Mouse (Mus musculus): Measurements from ENCODE around the gene Ppm1l. TPM values are rescaled to one million over a fixed set of nuclear protein-coding genes. Genes with fewer than 3 reads are reported as not detected.

Ppm1l gene
- polyA plus RNA-seq, 1 experiment from 2014 or later, result 5.8 TPM

GRCm38 (mm10) chr3:69433580-69433979 lies 116.9 kb downstream of the Ppm1l start:
- no peak overlapping the region for H3K27ac ChIP-seq
- no peaks in the 10 kb centered on the region for H3K27me3 ChIP-seq (ENCODE audit: insufficient read depth, poor library complexity, severe bottlenecking)
- no peak for DNase-seq (ENCODE audit: low spot score)
- no peaks in the 10 kb centered on the region for H3K4me1 ChIP-seq
- H3K36me3 ChIP-seq, result no peaks in the 10 kb centered on the region
- H3K9me3 ChIP-seq, result no peaks in the 10 kb centered on the region
- H3K4me3 ChIP-seq, result no peak overlapping the region
- 89% methylated on average over 10 of the region's 10 CpGs for WGBS

GRCm38 (mm10) chr3:69438773-69439514 lies 122.3 kb downstream of the Ppm1l start:
- Histone ChIP-seq H3K4me3 (no peak overlapping the region), H3K9me3 (no peaks in the 10 kb centered on the region), H3K27me3 (ENCODE audit: insufficient read depth, poor library complexity, severe bottlenecking) (no peaks in the 10 kb centered on the region), H3K36me3 (no peaks in the 10 kb centered on the region), H3K27ac (peak overlapping the region; percentile 69), H3K4me1 (0 out of 2 replicates have a peak, but pooled peaks cover 4% of the 10 kb centered on the region)
- no peak for DNase-seq (ENCODE audit: low spot score)
- 46% methylated on average over 12 of the region's 12 CpGs for WGBS

GRCm38 (mm10) chr3:69440761-69441160 lies 124.1 kb downstream of the Ppm1l start:
- 0 out of 2 replicates have a peak, but pooled peaks cover 4% of the 10 kb centered on the region for H3K4me1 ChIP-seq
- no peak for DNase-seq (ENCODE audit: low spot score)
- no peaks in the 10 kb centered on the region for H3K36me3 ChIP-seq
- no peaks in the 10 kb centered on the region for H3K27me3 ChIP-seq (ENCODE audit: insufficient read depth, poor library complexity, severe bottlenecking)
- no peak overlapping the region for H3K27ac ChIP-seq
- H3K4me3 ChIP-seq, result no peak overlapping the region
- WGBS, result 61% methylated on average over 5 of the region's 5 CpGs
- H3K9me3 ChIP-seq, result no peaks in the 10 kb centered on the region

GRCm38 (mm10) chr3:69446989-69447388 lies 130.3 kb downstream of the Ppm1l start:
- no peaks in the 10 kb centered on the region for H3K36me3 ChIP-seq
- no peak overlapping the region for H3K4me3 ChIP-seq
- H3K4me1 ChIP-seq, result peaks cover 11% of the 10 kb centered on the region
- 50% methylated on average over 5 of the region's 5 CpGs for WGBS
- peak overlapping the region; percentile 69; the same call in 1 of the 2 replicates for H3K27ac ChIP-seq
- no peaks in the 10 kb centered on the region for H3K27me3 ChIP-seq (ENCODE audit: insufficient read depth, poor library complexity, severe bottlenecking)
- DNase-seq (ENCODE audit: low spot score), result peak; percentile 57
- H3K9me3 ChIP-seq, result no peaks in the 10 kb centered on the region

- Histone ChIP-seq H3K36me3 (no peaks in the 10 kb centered on the region), H3K27ac (no peak overlapping the region), H3K4me1 (peaks cover 11% of the 10 kb centered on the region), H3K4me3 (no peak overlapping the region), H3K27me3 (ENCODE audit: insufficient read depth, poor library complexity, severe bottlenecking) (no peaks in the 10 kb centered on the region), H3K9me3 (no peaks in the 10 kb centered on the region)
- peak; percentile 30 for DNase-seq (ENCODE audit: low spot score)
- WGBS, result 77% methylated on average over 3 of the region's 3 CpGs
These were observed 132.4 kb downstream of the Ppm1l start for GRCm38 (mm10) chr3:69449041-69449440.

- WGBS, result 75% methylated on average over 3 of the region's 3 CpGs
- H3K4me1 ChIP-seq, result peaks cover under 1% of the 10 kb centered on the region; the same call in 1 of the 2 replicates
- H3K27me3 ChIP-seq (ENCODE audit: insufficient read depth, poor library complexity, severe bottlenecking), result no peaks in the 10 kb centered on the region
- no peak overlapping the region for H3K27ac ChIP-seq
- no peak for DNase-seq (ENCODE audit: low spot score)
- no peaks in the 10 kb centered on the region for H3K36me3 ChIP-seq
- H3K9me3 ChIP-seq, result no peaks in the 10 kb centered on the region
- no peak overlapping the region for H3K4me3 ChIP-seq
These were observed 137.7 kb downstream of the Ppm1l start for GRCm38 (mm10) chr3:69454330-69454729.

- Histone ChIP-seq H3K27ac (no peak overlapping the region), H3K9me3 (no peaks in the 10 kb centered on the region), H3K4me1 (peaks cover 4% of the 10 kb centered on the region; the same call in 1 of the 2 replicates), H3K36me3 (no peaks in the 10 kb centered on the region), H3K27me3 (ENCODE audit: insufficient read depth, poor library complexity, severe bottlenecking) (no peaks in the 10 kb centered on the region), H3K4me3 (no peak overlapping the region)
- WGBS, result 94% methylated on average over 5 of the region's 5 CpGs
- no peak for DNase-seq (ENCODE audit: low spot score)
These were observed 139.4 kb downstream of the Ppm1l start for GRCm38 (mm10) chr3:69456071-69456470.

GRCm38 (mm10) chr3:69458756-69459155 lies 142.1 kb downstream of the Ppm1l start:
- H3K9me3 ChIP-seq, result no peaks in the 10 kb centered on the region
- H3K27ac ChIP-seq, result no peak overlapping the region
- peaks cover 4% of the 10 kb centered on the region; the same call in 1 of the 2 replicates for H3K4me1 ChIP-seq
- WGBS, result 77% methylated on average over 6 of the region's 6 CpGs
- DNase-seq (ENCODE audit: low spot score), result no peak
- H3K4me3 ChIP-seq, result no peak overlapping the region
- no peaks in the 10 kb centered on the region for H3K36me3 ChIP-seq
- no peaks in the 10 kb centered on the region for H3K27me3 ChIP-seq (ENCODE audit: insufficient read depth, poor library complexity, severe bottlenecking)

GRCm38 (mm10) chr3:69461956-69462355 lies 145.3 kb downstream of the Ppm1l start:
- 65% methylated on average over 1 of the region's 1 CpGs for WGBS
- H3K27ac ChIP-seq, result no peak overlapping the region
- no peaks in the 10 kb centered on the region for H3K27me3 ChIP-seq (ENCODE audit: insufficient read depth, poor library complexity, severe bottlenecking)
- H3K9me3 ChIP-seq, result no peaks in the 10 kb centered on the region
- H3K4me3 ChIP-seq, result no peak overlapping the region
- H3K4me1 ChIP-seq, result peaks cover 4% of the 10 kb centered on the region; the same call in 1 of the 2 replicates
- no peaks in the 10 kb centered on the region for H3K36me3 ChIP-seq
- no peak for DNase-seq (ENCODE audit: low spot score)

GRCm38 (mm10) chr3:69465751-69466150 lies 149.1 kb downstream of the Ppm1l start:
- no peak for DNase-seq (ENCODE audit: low spot score)
- Histone ChIP-seq H3K4me3 (no peak overlapping the region), H3K27ac (no peak overlapping the region), H3K9me3 (no peaks in the 10 kb centered on the region), H3K36me3 (no peaks in the 10 kb centered on the region), H3K4me1 (peaks cover 27% of the 10 kb centered on the region), H3K27me3 (ENCODE audit: insufficient read depth, poor library complexity, severe bottlenecking) (no peaks in the 10 kb centered on the region)
- WGBS, result 81% methylated on average over 4 of the region's 4 CpGs

GRCm38 (mm10) chr3:69468280-69469008 lies 151.8 kb downstream of the Ppm1l start:
- Histone ChIP-seq H3K27me3 (ENCODE audit: insufficient read depth, poor library complexity, severe bottlenecking) (no peaks in the 10 kb centered on the region), H3K4me1 (peaks cover 32% of the 10 kb centered on the region), H3K4me3 (no peak overlapping the region), H3K9me3 (no peaks in the 10 kb centered on the region), H3K36me3 (no peaks in the 10 kb centered on the region), H3K27ac (no peak overlapping the region)
- 30% methylated on average over 9 of the region's 9 CpGs for WGBS
- no peak for DNase-seq (ENCODE audit: low spot score)

GRCm38 (mm10) chr3:69469463-69470141 lies 152.9 kb downstream of the Ppm1l start:
- H3K4me3 ChIP-seq, result no peak overlapping the region
- no peaks in the 10 kb centered on the region for H3K27me3 ChIP-seq (ENCODE audit: insufficient read depth, poor library complexity, severe bottlenecking)
- WGBS, result 9% methylated on average over 5 of the region's 6 CpGs
- H3K36me3 ChIP-seq, result no peaks in the 10 kb centered on the region
- H3K4me1 ChIP-seq, result peaks cover 32% of the 10 kb centered on the region
- 0 out of 2 replicates have a peak overlapping the region, but pooled peaks have one; percentile 22 for H3K27ac ChIP-seq
- DNase-seq (ENCODE audit: low spot score), result no peak
- no peaks in the 10 kb centered on the region for H3K9me3 ChIP-seq
